Mouse (Mus musculus): ENCODE results near the gene Zfp750.

The Zfp750 gene

DNA sequence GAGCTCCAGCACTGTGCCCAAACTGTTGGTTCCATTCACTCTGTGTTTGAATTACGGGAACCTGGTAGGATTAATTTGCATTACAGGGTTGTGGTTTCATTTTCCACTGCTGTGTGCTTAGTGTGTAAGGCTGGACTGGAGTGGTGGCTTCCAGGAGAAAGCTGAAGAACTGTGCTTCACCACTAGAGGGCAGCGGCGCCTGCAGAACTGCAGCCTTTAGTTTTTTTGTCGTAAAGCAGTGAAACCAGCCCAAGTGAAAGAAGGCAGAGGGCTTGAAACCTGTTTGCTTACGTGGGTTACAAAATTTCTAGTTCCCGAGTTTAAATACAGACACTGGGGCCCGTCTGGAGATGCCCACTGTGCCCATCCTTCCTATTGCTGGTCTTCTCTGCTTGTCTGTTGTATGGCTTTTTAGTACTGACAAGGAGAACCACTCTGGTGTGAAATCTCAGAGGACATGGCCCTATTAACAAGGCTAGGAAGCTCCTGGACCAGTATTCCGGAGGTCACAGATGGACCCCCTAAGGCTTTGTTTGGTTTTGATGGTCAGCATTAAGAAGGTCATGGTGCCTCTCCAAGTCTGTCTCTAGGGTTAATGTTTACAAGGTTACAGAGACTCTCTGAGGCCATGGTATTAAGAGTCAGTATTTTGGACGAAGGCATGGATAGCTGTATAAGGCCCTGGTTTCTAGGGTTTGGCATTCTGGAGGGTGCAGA, 43.3 kb downstream of the Zfp750 start:
- DNase-seq (ENCODE audit: inconsistent ontology term) = peak; percentile 62

DNA sequence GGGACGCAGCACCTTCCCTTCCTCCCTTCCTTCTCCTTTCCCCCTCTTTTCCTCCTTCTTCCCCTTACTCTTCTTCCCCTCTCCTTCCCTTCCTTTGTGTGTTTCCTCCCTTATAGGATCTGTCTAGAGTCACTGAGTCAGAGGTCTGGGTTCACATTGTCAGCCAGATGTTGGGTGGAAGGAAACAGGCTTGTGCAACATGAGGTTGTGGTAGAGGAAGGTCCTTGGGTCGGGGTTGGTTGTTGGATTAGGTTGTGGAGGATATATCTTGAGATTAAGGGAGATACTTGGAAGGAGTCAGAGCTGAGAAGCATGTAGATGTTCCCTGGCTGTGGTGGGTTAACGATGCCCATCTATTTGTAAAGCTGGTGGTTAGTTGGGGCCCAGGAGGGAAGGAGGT, 44.3 kb downstream of the Zfp750 start:
- no peak for DNase-seq (ENCODE audit: inconsistent ontology term)

DNA sequence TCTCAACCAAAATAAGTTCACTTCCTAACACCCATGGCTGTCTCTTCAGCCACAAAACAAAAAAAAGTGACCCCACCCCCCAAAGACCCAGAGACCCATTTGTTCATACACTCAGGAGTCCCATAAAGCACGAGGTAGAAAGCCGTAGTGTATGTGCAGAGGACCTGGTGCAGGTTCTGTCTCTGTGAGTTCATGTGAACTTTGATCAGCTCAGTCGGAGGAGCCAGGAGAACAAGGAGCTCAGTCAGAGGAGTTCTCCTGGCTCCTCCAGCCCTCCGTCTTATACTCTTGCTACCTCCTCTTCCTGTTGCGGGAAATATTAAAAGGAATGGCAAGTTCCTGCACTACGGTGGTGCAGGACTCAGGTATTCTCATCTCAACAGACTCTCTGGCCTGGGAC, 51.7 kb downstream of the Zfp750 start:
- DNase-seq (ENCODE audit: inconsistent ontology term) = no peak

Measured in Muller cell, postnatal 12 days (primary cell).